Mouse (Mus musculus) kidney, postnatal 0 days (tissue): ENCODE measurements at regions not wholly inside any gene's neighbourhood (a gene's known extent, or its start where the extent isn't known, plus 50 kb on each side); places are given as distances from the start of the nearest gene placed in this dataset.

Experiments
- ATAC-seq: fragments of 200-750 bp; cut with Nextera tagmentation; replicated peaks from 2 replicates; pipeline ENCODE4 v1.8.0; 2017; ENCODE audit warnings: low read depth, moderate number of reproducible peaks, moderate TSS enrichment, moderate library complexity; ENCODE audit not compliant: low FRiP score
- DNase-seq: peaks from one replicate; pipeline ENCODE4 v3.0.0-alpha.2; 2016; ENCODE audit warnings: low spot score
- H3K27ac ChIP-seq: fragments of 300-500 bp; sonication (generic); 2 replicates; pipeline ENCODE4 v1.5.1; 2014; ENCODE audit warnings: mild to moderate bottlenecking
- H3K27me3 ChIP-seq: fragments of 300-500 bp; sonication (generic); 2 replicates; pipeline ENCODE4 v1.6.1; 2014; ENCODE audit warnings: low read length, mixed read lengths; ENCODE audit not compliant: insufficient read depth
- H3K36me3 ChIP-seq: fragments of 300-500 bp; sonication (generic); 2 replicates; pipeline ENCODE4 v1.6.1; 2014; ENCODE audit warnings: low read length, mixed read lengths; ENCODE audit not compliant: insufficient read depth
- H3K4me1 ChIP-seq: fragments of 300-500 bp; sonication (generic); replicated peaks from 2 replicates; pipeline ENCODE4 v1.6.1; 2014; ENCODE audit warnings: antibody characterized with exemption, low read length, mixed read lengths; ENCODE audit not compliant: insufficient read depth
- H3K4me2 ChIP-seq: fragments of 300-500 bp; sonication (generic); 2 replicates; pipeline ENCODE4 v1.6.1; 2014; ENCODE audit warnings: mild to moderate bottlenecking, low read length, moderate library complexity, mixed read lengths
- H3K4me3 ChIP-seq: fragments of 300-500 bp; sonication (generic); replicated peaks from 2 replicates; pipeline ENCODE4 v1.5.1; 2014; ENCODE audit warnings: low read depth, low read length
- H3K9ac ChIP-seq: fragments of 300-500 bp; sonication (generic); 2 replicates; pipeline ENCODE4 v1.6.1; 2014; ENCODE audit warnings: low read depth, low read length
- H3K9me3 ChIP-seq: fragments of 300-500 bp; sonication (generic); replicated peaks from 2 replicates; pipeline ENCODE4 v1.6.1; 2016; ENCODE audit warnings: low read length, inconsistent platforms, mixed read lengths
- CTCF ChIP-seq: IDR thresholded peaks from 2 replicates; pipeline ENCODE4 v1.5.1; 2016; ENCODE audit warnings: antibody characterized with exemption, low read depth, mild to moderate bottlenecking, moderate library complexity
- WGBS: fragments of 180-500 bp; shearing (Covaris S2); extraction: QIAGEN DNeasy Blood & Tissue Kit; methylation state at CpG from one replicate; pipeline ENCODE4 v1.1.7; 2014; 5-methylcytosine and 5-hydroxymethylcytosine counted together

DNA sequence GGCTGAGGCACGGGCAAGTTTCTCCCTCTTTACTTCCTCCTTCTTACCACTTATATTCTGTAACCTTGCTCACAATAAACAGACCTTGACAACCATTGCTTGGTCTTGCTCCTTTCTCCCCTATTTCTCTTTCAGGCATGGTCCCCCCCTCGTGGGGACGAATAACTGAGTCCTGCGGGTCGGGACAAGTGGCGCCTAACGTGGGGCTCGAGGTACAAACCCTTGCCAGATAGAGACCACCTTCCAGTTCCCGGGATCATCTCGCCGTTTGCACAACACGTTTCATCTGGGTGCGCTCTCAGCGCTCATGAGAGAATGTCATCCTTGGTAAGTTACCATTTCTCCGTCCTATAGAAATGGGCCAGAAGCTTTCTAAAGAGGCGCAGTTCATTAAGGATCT is 79.6 kb upstream of the Foxn3 start:
- peaks cover 10% of the 10 kb centered on the region; the same call in 1 of the 2 replicates for H3K4me1 ChIP-seq
- H3K4me2 ChIP-seq = no peak overlapping the region
- ATAC-seq (no peak), DNase-seq (no peak)
- TF ChIP-seq CTCF = no peak
- 96% methylated on average over 16 of the region's 16 CpGs for WGBS
- H3K9me3 ChIP-seq = no peaks in the 10 kb centered on the region; the same call in 1 of the 2 replicates
- H3K4me3 ChIP-seq = no peak overlapping the region
- H3K36me3 ChIP-seq = no peaks in the 10 kb centered on the region
- H3K9ac ChIP-seq = no peak overlapping the region
- H3K27ac ChIP-seq = no peak overlapping the region
- no peaks in the 10 kb centered on the region for H3K27me3 ChIP-seq

DNA sequence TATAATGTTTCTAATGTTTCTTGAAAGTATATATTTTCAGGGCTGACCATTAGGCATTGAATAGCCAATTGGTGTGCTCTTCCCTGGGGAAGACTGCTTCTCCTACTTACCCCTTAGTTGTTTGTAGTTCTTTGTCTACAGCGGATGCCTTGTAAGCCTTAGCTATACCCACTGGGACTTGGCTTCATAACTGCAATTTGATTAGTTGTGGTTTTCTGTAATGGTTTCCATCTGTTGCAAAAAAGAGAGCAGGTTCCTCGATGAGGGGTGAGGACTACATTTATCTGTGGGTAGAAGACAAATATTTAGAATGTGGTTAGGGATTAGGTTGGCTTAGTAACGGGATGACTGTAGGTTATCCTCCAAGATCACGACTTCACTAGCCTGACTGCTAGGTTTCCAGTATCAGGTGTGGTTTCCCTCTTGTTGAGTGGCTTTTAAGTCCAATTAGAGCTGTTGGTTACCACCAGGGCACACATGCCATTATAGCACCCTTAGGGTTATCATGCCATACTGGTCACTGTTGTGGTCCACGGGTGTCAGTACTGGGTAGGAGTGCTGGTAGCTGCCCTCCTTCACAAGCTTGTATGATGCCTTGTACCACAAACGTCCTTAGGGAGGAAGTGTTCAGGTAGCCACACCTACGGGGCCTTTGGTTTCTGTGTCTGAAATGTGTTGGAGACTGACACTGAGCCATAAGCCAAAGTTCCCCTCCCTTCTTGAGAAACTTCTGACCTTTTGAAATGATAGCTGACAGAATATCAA is 78.9 kb upstream of the Foxn3 start:
- H3K36me3 ChIP-seq = no peaks in the 10 kb centered on the region
- DNase-seq (no peak), ATAC-seq (no peak)
- no peak for TF ChIP-seq CTCF
- H3K4me1 ChIP-seq = peaks cover 10% of the 10 kb centered on the region; the same call in 1 of the 2 replicates
- H3K4me3 ChIP-seq = no peak overlapping the region
- no peak overlapping the region for H3K27ac ChIP-seq
- H3K9me3 ChIP-seq = no peaks in the 10 kb centered on the region; the same call in 1 of the 2 replicates
- H3K4me2 ChIP-seq = no peak overlapping the region
- no peaks in the 10 kb centered on the region for H3K27me3 ChIP-seq
- no peak overlapping the region for H3K9ac ChIP-seq
- WGBS = 88% methylated on average over 7 of the region's 7 CpGs

DNA sequence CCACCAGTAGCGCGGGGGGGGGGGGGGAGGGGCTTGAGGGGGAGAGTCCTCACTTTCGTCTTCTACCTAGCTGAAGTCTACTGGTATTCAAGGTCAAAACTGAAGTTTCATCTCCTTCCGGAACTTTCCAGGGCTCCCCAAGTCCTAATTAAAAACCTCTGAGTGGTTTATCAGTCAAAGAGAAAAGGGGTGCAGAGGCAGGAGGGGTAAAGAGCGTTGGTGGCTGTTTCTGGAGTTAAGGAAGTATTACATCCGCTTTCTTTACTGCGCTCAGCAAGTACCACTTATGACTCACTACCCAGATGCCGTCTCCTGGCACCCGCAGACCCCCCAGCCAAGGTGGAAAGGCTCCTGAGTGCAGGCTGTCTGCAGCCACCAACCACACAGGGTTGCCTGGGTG is 77.9 kb upstream of the Foxn3 start:
- ATAC-seq (no peak), DNase-seq (peak; percentile 11)
- no peaks in the 10 kb centered on the region for H3K27me3 ChIP-seq
- no peak overlapping the region for H3K27ac ChIP-seq
- H3K9ac ChIP-seq = no peak overlapping the region
- peaks cover 10% of the 10 kb centered on the region; the same call in 1 of the 2 replicates for H3K4me1 ChIP-seq
- H3K4me2 ChIP-seq = peak overlapping the region; percentile 34
- 0 out of 2 replicates have a peak overlapping the region, but pooled peaks have one; percentile 5 for H3K4me3 ChIP-seq
- no peak for TF ChIP-seq CTCF
- WGBS = 47% methylated on average over 7 of the region's 9 CpGs
- H3K36me3 ChIP-seq = no peaks in the 10 kb centered on the region
- no peaks in the 10 kb centered on the region; the same call in 1 of the 2 replicates for H3K9me3 ChIP-seq

DNA sequence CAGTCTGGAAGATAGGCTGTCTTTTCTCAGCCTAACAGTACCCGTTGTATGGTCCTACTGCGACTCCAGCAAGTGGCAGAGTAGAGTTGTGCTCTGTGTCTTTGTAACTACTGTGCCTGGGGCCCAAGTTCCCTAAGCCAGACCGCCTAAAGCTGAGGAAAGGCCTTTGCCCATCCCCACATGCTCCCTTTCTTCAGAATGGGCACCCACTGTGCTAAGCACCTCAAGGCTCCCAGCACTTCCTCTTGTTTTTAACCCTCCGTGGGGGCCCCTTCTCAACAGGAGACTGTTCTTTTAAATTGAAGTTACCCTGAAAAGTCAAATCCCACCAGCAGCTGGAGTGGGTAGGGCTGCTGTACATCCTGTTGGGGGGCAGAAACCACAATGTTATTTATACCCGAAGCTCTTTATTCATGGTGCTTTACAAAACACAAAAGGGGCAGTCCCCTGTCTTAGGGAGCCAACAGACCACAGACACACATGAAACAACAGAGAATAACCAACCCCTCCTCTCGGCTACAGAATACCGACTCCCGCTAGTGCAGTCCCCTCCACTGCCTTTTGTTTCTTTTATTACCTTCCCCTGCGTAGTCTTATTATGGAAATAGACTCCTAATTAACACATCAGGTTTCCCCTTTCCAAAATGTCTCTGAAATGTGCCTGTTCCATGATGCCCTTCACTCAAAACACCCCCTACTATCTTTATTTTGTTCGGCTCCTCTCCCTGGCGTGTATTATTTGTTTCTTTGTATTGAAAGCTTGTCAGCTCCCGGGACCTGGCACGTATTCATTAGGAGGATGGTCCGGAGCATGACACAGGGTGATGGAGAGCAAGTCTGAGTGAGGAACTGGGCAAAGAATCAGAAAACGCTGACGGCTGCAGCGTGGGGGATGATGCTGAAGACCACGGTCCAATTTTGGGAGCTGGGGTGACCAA is 77.1 kb upstream of the Foxn3 start:
- DNase-seq = peak; percentile 16
- Histone ChIP-seq H3K9ac (no peak overlapping the region), H3K27me3 (no peaks in the 10 kb centered on the region), H3K4me2 (peak overlapping the region; percentile 34), H3K36me3 (no peaks in the 10 kb centered on the region), H3K4me1 (peaks cover 10% of the 10 kb centered on the region; the same call in 1 of the 2 replicates), H3K9me3 (no peaks in the 10 kb centered on the region; the same call in 1 of the 2 replicates), H3K27ac (no peak overlapping the region), H3K4me3 (0 out of 2 replicates have a peak overlapping the region, but pooled peaks have one; percentile 5)
- ATAC-seq = no peak
- no peak for TF ChIP-seq CTCF
- 16% methylated on average over 18 of the region's 18 CpGs for WGBS

DNA sequence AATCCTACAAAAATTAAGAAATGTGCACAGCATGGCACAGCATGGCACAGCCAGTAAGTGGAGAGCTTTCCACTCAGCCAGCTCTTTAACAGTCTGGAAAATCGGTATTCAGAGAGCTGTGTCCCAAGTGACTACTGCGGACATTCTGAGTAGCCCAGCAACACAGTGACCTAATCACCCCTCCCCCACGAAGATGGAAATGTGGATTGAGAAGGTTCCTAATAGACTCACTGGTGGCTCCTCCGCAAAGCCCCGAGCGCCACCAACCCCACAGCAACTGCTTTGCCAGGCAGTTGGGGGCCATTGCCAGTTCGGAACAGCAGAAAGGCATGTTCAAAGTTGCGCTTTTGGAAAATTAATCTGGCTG is 76.4 kb upstream of the Foxn3 start:
- Histone ChIP-seq H3K4me3 (no peak overlapping the region), H3K4me1 (peaks cover 10% of the 10 kb centered on the region; the same call in 1 of the 2 replicates), H3K4me2 (no peak overlapping the region), H3K27me3 (no peaks in the 10 kb centered on the region), H3K36me3 (no peaks in the 10 kb centered on the region), H3K9me3 (no peaks in the 10 kb centered on the region; the same call in 1 of the 2 replicates), H3K9ac (no peak overlapping the region), H3K27ac (no peak overlapping the region)
- no peak for TF ChIP-seq CTCF
- no peak for ATAC-seq
- 50% methylated on average over 8 of the region's 8 CpGs for WGBS
- DNase-seq = no peak

DNA sequence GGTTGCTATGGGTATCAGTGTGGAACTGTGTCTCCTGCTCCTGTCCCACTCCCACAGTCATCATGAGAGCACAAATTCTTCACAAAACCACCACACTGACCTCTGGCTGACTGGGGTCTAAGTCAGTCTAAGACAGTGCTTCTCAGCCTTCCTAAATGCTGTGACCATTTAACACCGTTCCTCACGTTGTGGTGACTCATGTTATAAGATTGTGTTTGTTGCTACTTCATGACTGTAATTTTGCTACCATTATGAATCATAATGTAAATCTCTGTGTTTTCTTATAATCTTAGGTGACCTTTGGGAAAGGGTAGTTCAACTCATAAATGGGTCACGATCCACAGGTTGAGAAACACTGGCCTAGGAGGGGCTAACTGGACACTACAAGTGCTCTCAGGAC is 75.7 kb upstream of the Foxn3 start:
- no peak overlapping the region for H3K9ac ChIP-seq
- 84% methylated on average over 3 of the region's 3 CpGs for WGBS
- peaks cover 10% of the 10 kb centered on the region; the same call in 1 of the 2 replicates for H3K4me1 ChIP-seq
- no peak overlapping the region for H3K4me2 ChIP-seq
- no peaks in the 10 kb centered on the region for H3K36me3 ChIP-seq
- no peak overlapping the region for H3K27ac ChIP-seq
- no peak overlapping the region for H3K4me3 ChIP-seq
- H3K27me3 ChIP-seq = no peaks in the 10 kb centered on the region
- DNase-seq = no peak
- no peaks in the 10 kb centered on the region for H3K9me3 ChIP-seq
- ATAC-seq = no peak
- TF ChIP-seq CTCF = no peak
